Mouse (Mus musculus) heart, embryonic 13.5 days (tissue): ENCODE measurements at regions not wholly inside any gene's neighbourhood (a gene's known extent, or its start where the extent isn't known, plus 50 kb on each side); places are given as distances from the start of the nearest gene placed in this dataset.

Experiments used
- ATAC-seq: fragments of 200-750 bp; cut with Nextera tagmentation; 2 replicates; pipeline ENCODE4 v1.8.0; 2017; ENCODE audit warnings: moderate TSS enrichment; ENCODE audit not compliant: insufficient number of reproducible peaks, low FRiP score, low TSS enrichment; ENCODE audit errors: extremely low read depth
- H3K27ac ChIP-seq: fragments of 300-500 bp; sonication (generic); replicated peaks from 2 replicates; pipeline ENCODE4 v1.5.1; 2015; ENCODE audit warnings: moderate library complexity, mild to moderate bottlenecking, inconsistent platforms
- H3K27me3 ChIP-seq: fragments of 300-500 bp; sonication (generic); replicated peaks from 2 replicates; pipeline ENCODE4 v1.6.1; 2015; ENCODE audit warnings: mild to moderate bottlenecking, inconsistent platforms
- H3K36me3 ChIP-seq: fragments of 300-500 bp; sonication (generic); 2 replicates; pipeline ENCODE4 v1.6.1; 2015; ENCODE audit warnings: mild to moderate bottlenecking, inconsistent platforms
- H3K4me1 ChIP-seq: fragments of 300-500 bp; sonication (generic); 2 replicates; pipeline ENCODE4 v1.6.1; 2015; ENCODE audit warnings: inconsistent platforms
- H3K4me2 ChIP-seq: fragments of 300-500 bp; sonication (generic); 2 replicates; pipeline ENCODE4 v1.6.1; 2015; ENCODE audit warnings: inconsistent platforms, mild to moderate bottlenecking, moderate library complexity
- H3K4me3 ChIP-seq: fragments of 300-500 bp; sonication (generic); 2 replicates; pipeline ENCODE4 v1.5.1; 2015; ENCODE audit warnings: moderate library complexity, mild to moderate bottlenecking, inconsistent platforms
- H3K9ac ChIP-seq: fragments of 300-500 bp; sonication (generic); 2 replicates; pipeline ENCODE4 v1.6.1; 2015; ENCODE audit warnings: inconsistent platforms, mild to moderate bottlenecking, moderate library complexity
- H3K9me3 ChIP-seq: fragments of 300-500 bp; sonication (generic); 2 replicates; pipeline ENCODE4 v1.6.1; 2016; ENCODE audit warnings: inconsistent platforms
- WGBS: fragments of 180-500 bp; shearing (Covaris S2); methylation state at CpG from one replicate; pipeline ENCODE4 v1.1.7; 2015; ENCODE audit warnings: mixed read lengths; 5-methylcytosine and 5-hydroxymethylcytosine counted together

DNA sequence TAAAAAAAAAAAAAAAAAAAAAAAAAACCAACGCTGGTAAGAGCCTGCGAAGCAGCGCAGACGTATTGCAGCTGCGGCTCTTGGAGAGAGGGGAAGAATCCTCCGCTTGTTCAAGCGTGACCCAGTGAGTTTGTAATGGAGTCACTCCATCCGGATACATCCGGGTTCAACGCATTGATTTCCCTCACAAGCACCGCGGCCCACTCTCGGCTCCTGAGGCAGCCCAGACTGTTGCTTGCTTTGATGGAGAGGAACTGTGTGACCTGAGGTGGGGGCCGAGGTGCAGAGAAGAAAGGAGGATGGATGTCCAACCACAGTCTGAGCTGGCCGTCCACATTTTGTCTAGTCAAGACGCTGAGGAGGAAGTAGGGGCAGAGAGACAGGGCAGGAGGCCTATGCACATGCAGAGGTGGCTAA is 68.0 kb upstream of the Arhgap5 start:
- H3K27me3 ChIP-seq, result no peaks in the 10 kb centered on the region
- ATAC-seq, result no peak
- H3K4me3 ChIP-seq, result no peak overlapping the region
- H3K9me3 ChIP-seq, result no peaks in the 10 kb centered on the region
- H3K9ac ChIP-seq, result no peak overlapping the region
- 81% methylated on average over 16 of the region's 16 CpGs for WGBS
- no peak overlapping the region for H3K4me2 ChIP-seq
- peaks cover 21% of the 10 kb centered on the region for H3K4me1 ChIP-seq
- no peaks in the 10 kb centered on the region for H3K36me3 ChIP-seq
- H3K27ac ChIP-seq, result no peak overlapping the region

DNA sequence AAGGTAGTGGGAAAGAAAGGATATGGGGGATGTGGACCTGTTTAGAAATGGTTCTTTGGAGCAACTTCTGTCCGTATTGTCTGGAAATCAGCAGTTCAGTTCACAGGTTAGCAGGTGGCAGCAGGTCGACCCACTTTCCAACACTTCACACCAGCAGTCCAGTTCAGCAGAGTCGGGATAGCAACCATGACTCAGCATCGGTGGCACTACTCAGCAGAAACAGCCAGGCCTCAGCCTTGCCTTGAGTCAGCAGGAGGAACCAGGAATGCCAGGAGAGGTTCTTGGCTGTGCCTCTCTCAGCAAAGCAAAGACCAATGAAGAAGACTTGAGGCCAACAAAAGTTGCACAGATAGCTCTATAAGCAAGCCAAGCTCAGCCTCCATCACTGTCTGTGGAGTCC is 66.8 kb upstream of the Arhgap5 start:
- Histone ChIP-seq H3K4me1 (peaks cover 21% of the 10 kb centered on the region), H3K36me3 (no peaks in the 10 kb centered on the region), H3K9ac (no peak overlapping the region), H3K27me3 (no peaks in the 10 kb centered on the region), H3K27ac (no peak overlapping the region), H3K4me2 (no peak overlapping the region), H3K9me3 (no peaks in the 10 kb centered on the region), H3K4me3 (no peak overlapping the region)
- 70% methylated on average over 4 of the region's 4 CpGs for WGBS
- ATAC-seq, result no peak

DNA sequence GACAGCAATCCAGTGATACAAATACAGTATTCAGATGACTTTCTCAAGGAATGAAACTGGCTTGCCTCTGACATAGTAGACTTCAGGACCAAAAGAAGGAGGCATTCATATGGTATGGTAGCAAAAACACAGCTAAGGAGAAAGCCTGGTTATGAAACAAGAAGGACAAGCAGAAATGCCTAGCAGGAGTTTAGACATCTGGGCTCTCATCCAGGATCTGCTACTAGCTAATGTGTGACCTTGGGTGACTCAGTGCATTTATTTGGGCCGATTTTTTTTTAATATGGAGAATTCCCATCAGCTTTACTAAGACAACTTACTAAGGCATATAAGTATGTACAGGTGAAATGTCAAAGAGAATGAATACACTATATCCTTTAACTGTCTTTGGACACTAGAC is 64.5 kb upstream of the Arhgap5 start:
- Histone ChIP-seq H3K9me3 (no peaks in the 10 kb centered on the region), H3K4me3 (no peak overlapping the region), H3K4me2 (no peak overlapping the region), H3K27me3 (no peaks in the 10 kb centered on the region), H3K36me3 (no peaks in the 10 kb centered on the region), H3K27ac (0 out of 2 replicates have a peak overlapping the region, but pooled peaks have one; percentile 7), H3K4me1 (peaks cover 17% of the 10 kb centered on the region), H3K9ac (no peak overlapping the region)
- ATAC-seq, result no peak
- 67% methylated on average over 1 of the region's 1 CpGs for WGBS

DNA sequence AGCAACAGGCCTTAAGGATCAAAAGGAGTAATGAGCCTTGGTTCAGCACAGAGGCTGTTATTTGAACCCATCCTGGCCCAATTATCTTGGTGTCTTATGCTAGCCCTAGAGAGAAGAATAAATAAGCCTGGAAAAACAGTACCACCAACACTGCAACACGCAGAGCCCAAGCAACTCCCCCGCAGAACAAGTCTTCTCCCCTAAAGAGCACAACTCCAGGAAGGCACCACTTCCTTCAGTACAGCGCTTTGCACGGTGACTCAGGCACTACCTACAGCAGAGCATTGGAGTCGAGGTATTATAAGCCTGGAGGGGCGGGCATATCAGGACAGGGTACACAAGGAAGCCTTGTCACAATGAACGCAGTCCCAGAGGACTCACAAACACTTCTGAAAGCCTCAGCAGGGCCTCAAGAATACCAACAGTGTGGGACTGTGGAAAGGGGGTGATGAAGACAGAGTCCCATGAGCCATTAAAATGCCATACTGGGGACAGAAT is 62.9 kb upstream of the Arhgap5 start:
- Histone ChIP-seq H3K4me2 (no peak overlapping the region), H3K27ac (no peak overlapping the region), H3K4me1 (peaks cover 18% of the 10 kb centered on the region), H3K27me3 (no peaks in the 10 kb centered on the region), H3K36me3 (no peaks in the 10 kb centered on the region), H3K4me3 (no peak overlapping the region), H3K9me3 (no peaks in the 10 kb centered on the region), H3K9ac (no peak overlapping the region)
- 59% methylated on average over 7 of the region's 7 CpGs for WGBS
- no peak for ATAC-seq

DNA sequence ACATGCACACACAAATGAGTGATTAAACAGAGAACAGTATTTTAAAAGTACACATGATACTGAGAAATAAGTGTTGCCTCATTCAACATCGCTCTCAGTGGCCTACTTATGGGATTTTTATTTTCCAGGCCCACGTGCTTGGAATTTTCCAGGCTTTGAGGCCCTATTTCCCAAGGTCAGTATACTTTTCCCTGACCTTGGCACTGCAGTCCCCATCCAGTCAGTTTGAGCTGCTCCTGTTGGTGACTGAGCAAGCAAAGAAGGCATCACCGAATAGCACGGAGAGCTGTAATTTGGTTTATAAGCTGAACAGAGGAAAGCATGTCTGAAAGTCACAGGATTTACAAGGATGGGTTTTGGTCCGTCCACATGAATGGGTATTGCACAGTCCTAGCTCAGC is 61.4 kb upstream of the Arhgap5 start:
- Histone ChIP-seq H3K27ac (no peak overlapping the region), H3K4me3 (no peak overlapping the region), H3K9ac (no peak overlapping the region), H3K36me3 (no peaks in the 10 kb centered on the region), H3K4me1 (peaks cover 28% of the 10 kb centered on the region), H3K27me3 (no peaks in the 10 kb centered on the region), H3K4me2 (no peak overlapping the region), H3K9me3 (no peaks in the 10 kb centered on the region)
- WGBS, result 81% methylated on average over 5 of the region's 5 CpGs
- ATAC-seq, result no peak

DNA sequence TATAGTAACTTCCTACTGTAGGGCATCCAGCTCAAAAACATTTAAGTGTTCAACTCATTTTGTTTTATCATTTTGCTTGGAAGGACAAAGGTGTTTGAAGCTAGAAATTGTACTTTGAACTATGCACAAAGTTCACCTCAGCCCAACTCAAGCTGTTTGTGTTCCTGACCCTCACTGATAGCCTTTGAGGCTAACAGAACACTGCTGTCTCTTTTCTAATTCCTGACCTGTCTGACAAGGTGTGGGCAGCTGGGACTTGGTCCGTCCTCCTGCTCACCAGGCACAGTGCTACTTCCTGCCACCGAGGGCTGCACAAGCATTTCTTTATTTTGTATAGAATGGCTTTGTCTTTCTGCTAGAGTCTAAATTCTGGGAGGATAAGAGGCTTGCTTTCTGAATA is 58.0 kb upstream of the Arhgap5 start:
- Histone ChIP-seq H3K27me3 (no peaks in the 10 kb centered on the region), H3K9me3 (no peaks in the 10 kb centered on the region), H3K36me3 (no peaks in the 10 kb centered on the region), H3K4me1 (peaks cover 27% of the 10 kb centered on the region), H3K4me3 (no peak overlapping the region), H3K27ac (no peak overlapping the region), H3K4me2 (no peak overlapping the region), H3K9ac (no peak overlapping the region)
- no peak for ATAC-seq
- 47% methylated on average over 2 of the region's 2 CpGs for WGBS

DNA sequence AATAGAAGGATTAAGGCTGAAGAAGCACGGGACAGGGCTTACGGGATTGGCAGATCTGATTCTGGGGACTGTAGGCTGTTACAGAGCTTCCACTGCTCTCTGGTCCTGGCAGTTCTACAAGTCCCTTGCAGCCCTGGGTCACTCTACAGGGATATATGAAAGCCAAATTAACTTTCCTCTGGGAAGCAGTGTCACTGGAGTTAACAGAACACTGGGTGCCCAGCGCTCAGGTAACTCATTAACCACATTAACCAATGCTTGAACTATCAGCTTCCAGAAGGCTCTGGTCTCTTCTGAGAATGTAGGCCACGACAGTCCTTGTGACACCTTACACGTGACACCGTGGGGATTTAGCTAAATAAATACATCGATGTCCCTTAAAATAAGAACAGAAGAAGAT is 57.3 kb upstream of the Arhgap5 start:
- H3K9ac ChIP-seq, result no peak overlapping the region
- no peaks in the 10 kb centered on the region for H3K27me3 ChIP-seq
- no peak overlapping the region for H3K27ac ChIP-seq
- no peak overlapping the region for H3K4me2 ChIP-seq
- no peak overlapping the region for H3K4me3 ChIP-seq
- no peaks in the 10 kb centered on the region for H3K9me3 ChIP-seq
- H3K36me3 ChIP-seq, result no peaks in the 10 kb centered on the region
- ATAC-seq, result no peak
- H3K4me1 ChIP-seq, result peaks cover 27% of the 10 kb centered on the region
- WGBS, result 73% methylated on average over 7 of the region's 7 CpGs

DNA sequence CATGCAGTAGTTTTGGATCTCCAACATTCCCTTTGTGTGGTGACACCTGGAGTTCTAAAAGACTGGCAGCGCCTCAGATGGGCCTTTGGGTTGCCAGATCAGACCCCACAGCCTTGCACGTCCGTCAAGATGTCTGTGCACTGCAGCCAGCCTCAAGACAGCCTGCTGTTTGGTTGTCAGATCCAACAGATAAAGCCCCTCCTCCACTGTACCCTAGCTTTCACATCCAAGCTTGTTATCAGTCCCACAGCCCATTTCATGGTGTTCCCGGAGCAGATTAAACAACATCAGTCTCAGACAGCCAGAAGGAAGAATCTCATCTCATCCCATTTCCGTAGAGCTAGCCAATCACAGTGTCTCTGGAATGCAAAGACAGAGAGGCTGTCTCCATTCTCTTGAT is 56.3 kb upstream of the Arhgap5 start:
- WGBS, result 48% methylated on average over 5 of the region's 5 CpGs
- H3K4me3 ChIP-seq, result no peak overlapping the region
- H3K36me3 ChIP-seq, result no peaks in the 10 kb centered on the region
- H3K27me3 ChIP-seq, result no peaks in the 10 kb centered on the region
- no peak for ATAC-seq
- no peak overlapping the region for H3K27ac ChIP-seq
- H3K4me2 ChIP-seq, result no peak overlapping the region
- peaks cover 27% of the 10 kb centered on the region for H3K4me1 ChIP-seq
- H3K9me3 ChIP-seq, result no peaks in the 10 kb centered on the region
- H3K9ac ChIP-seq, result no peak overlapping the region

DNA sequence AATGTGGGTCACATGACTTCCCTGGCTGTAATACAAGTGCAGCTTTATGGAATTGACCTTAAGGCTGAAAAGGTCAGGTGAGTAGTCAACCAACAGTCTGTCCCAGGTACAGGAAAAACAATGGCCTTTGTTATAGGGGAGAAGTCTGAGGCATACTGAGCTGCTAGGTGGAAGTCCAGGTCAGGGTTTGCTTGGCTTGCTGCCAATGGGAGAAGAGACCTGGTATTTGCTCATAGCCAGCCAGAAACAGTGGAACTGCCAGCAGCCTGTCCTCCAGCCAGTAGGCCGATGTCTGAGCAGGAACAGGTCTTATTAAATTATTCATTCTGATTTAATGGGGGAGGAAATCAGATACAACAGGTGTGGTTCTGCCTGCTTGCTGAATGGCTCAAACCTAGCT is 55.6 kb upstream of the Arhgap5 start:
- H3K27me3 ChIP-seq, result no peaks in the 10 kb centered on the region
- no peak overlapping the region for H3K4me2 ChIP-seq
- no peak overlapping the region for H3K9ac ChIP-seq
- no peaks in the 10 kb centered on the region for H3K9me3 ChIP-seq
- no peak for ATAC-seq
- 21% methylated on average over 1 of the region's 1 CpGs for WGBS
- peaks cover 27% of the 10 kb centered on the region for H3K4me1 ChIP-seq
- no peaks in the 10 kb centered on the region for H3K36me3 ChIP-seq
- H3K4me3 ChIP-seq, result no peak overlapping the region
- H3K27ac ChIP-seq, result no peak overlapping the region

DNA sequence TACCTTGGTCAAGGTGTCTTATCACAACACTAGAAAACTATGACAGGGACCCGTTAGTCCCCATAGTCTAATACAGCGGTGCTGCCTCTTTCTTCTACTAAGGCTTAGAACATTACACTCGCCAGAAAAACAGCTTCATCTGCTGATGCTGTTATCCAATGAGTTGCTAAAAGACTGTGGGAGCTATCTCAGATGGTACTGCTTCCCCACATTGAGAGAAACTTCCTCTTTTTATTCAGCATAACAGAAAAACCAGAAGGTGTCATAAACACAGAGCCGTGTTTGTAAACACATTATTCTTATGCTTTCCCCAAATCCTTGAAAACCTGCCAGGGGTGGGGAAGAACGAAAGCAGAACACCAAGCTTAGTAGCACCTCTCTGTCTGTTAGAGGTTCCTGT is 49.9 kb upstream of the Arhgap5 start:
- 83% methylated on average over 5 of the region's 5 CpGs for WGBS
- Histone ChIP-seq H3K36me3 (no peaks in the 10 kb centered on the region), H3K27me3 (no peaks in the 10 kb centered on the region), H3K9ac (no peak overlapping the region), H3K4me2 (no peak overlapping the region), H3K27ac (no peak overlapping the region), H3K9me3 (0 out of 2 replicates have a peak, but pooled peaks cover 5% of the 10 kb centered on the region), H3K4me1 (no peaks in the 10 kb centered on the region), H3K4me3 (no peak overlapping the region)
- ATAC-seq, result no peak
